Mouse (Mus musculus): Measurements from ENCODE around the gene Ttll13.

Ttll13 gene

DNA sequence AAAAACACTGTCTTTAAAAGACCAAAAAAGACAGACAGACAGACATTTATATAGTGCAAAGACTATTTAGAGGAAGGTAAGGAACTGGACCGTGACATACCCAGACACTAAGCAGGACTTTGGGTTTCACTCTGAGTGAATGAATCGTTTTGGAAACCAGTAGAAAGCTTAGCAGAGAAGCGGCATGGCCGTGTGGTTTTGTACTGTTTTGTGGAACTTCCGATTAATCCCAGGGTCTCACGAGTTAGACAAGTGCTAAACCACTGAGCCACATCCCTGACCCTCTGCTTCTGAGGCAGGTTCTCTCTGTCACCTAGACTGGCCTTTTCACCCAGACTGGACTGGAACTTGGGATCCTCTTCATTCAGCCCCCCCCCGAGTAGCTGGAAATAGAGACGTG is 31.7 kb upstream of the Ttll13 start:
- DNase-seq (ENCODE audit: low spot score) = no peak

DNA sequence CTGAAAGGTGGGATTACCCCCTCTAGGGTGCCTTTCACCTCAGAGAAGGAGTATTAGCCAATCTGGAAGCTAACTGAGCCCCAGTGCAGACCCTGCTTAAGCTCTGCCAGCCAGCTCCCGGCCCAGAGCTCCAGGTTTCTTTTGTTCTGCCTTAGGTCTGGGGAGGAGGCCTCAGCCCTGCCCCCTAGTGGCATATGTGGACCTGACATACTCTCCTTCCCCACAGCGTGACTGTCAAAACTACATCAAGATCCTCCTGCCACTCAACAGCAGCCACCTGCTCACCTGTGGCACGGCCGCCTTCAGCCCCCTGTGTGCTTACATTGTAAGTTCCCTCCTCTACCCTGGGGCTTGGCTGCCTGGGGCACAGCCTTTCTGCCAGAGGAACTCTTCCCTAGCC is 30.8 kb upstream of the Ttll13 start:
- no peak for DNase-seq (ENCODE audit: low spot score)

DNA sequence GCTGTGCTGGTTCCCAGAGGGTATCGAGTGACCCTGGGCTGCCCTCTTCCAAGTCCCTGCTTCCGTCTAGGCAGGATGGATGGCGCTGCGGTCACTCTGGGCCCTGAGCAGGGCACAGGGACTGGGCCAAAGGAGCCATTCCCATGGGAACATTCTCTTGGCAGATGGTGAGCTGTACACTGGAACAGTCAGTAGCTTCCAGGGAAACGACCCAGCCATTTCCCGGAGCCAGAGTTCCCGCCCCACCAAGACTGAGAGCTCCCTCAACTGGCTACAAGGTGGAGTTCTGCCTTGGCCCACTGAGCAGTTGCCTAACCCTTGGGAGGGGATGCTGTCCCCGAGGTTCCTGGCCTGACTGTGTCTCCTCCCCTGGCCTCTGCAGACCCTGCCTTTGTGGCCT is 29.6 kb upstream of the Ttll13 start:
- no peak for DNase-seq (ENCODE audit: low spot score)

DNA sequence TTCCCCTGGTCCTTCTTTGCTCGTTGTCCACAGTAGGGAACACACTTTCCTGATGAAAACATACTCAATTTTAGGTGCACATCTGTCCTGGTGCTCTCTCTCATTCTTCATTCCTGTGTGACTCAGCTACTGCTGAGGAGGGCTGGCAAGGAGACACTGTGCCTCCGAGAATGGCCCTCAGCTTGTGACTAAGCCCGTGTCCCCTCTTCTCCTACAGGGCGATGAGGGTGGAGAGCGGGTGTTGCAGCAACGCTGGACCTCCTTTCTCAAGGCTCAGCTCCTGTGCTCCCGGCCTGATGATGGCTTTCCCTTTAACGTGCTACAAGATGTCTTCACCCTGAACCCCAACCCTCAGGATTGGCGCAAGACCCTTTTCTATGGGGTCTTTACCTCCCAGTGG is 27.5 kb upstream of the Ttll13 start:
- DNase-seq (ENCODE audit: low spot score) = no peak

DNA sequence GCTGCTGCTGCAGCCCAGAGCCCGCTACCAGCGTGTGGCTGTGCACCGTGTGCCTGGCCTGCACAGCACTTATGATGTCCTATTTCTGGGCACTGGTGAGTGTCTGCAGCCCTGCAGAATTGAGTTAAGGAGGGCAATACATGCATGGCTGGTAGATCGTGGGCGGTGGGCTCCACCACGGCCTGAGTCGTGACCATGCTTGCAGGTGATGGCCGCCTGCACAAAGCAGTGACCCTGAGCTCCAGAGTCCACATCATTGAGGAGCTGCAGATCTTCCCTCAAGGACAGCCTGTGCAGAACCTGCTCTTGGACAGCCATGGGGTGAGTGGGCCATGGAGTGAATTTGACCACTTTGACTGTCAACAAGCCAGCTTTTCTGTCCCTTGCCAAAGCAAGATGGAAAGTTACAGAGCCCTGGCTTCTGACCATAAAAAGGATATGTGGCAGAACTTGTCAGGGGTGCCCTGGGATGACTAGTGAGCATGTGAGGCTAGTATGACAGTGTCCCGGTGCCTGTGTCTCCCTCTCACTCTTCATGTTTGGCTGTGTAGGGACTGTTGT is 25.9 kb upstream of the Ttll13 start:
- DNase-seq (ENCODE audit: low spot score) = no peak

DNA sequence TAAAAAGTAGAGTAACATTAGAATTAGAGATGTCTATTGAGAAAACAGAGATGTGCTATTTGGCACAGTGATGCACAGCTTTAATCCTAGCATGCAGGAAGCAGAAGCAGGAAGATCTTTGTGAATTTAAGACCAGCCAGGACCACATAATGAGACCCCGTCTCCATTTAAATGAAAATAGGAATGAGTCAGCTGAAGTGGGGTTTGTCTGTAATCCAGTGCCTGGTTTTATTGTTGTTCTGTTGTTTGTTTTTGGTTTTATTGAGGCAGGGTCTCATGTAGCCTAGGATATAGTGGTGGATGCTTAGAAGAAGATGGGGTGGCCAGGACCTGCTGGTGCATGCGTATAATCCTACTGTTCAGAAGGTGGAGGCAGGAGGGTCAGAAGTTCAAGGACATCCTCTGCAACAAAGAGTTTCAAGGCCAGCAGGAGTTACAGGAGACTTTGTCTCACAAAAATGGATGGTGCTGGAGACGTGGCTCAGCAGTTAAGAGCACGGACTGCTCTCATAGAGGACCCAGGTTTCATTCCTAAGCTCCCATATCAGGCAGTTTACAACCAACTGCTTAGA is 24.9 kb upstream of the Ttll13 start:
- no peak for DNase-seq (ENCODE audit: low spot score)

DNA sequence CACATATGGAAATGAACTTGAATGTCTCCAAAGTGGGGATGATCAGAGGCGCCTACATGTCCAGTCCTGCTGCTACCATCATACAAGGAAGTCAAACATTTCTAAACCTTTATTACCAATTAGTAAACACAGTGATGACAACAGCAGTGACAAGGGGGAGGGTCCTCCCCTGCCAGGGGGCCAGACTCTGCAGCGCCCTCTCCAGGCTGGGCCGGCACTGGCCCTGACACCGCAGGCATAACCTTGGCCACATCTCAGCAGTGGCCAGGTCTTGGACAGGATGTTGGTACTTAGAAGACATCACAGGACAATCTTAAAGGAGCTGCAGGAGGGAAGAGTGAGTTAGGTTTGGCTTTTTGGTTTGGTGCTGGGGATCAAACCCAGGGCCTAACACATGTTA is 19.1 kb upstream of the Ttll13 start:
- DNase-seq (ENCODE audit: low spot score) = no peak

DNA sequence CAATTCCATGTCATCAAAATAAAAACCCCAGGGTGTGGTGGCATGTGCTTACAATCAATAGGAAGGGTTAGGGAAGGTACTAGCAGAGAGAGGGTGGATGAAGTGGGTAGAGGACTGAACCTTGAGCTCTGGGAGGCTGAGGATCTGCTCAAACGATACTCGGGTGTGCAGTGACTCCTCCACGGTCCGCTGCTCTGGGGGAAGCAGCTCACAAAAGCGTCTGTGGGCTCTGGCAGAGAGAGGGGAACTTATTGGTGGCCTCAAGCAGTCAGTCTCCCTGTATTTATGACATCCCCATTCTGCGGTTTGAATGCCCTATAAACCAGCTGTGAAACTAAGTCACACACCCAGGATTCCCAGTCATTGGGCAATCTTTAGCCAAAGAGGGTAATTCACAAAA is 16.0 kb upstream of the Ttll13 start:
- no peak for DNase-seq (ENCODE audit: low spot score)

DNA sequence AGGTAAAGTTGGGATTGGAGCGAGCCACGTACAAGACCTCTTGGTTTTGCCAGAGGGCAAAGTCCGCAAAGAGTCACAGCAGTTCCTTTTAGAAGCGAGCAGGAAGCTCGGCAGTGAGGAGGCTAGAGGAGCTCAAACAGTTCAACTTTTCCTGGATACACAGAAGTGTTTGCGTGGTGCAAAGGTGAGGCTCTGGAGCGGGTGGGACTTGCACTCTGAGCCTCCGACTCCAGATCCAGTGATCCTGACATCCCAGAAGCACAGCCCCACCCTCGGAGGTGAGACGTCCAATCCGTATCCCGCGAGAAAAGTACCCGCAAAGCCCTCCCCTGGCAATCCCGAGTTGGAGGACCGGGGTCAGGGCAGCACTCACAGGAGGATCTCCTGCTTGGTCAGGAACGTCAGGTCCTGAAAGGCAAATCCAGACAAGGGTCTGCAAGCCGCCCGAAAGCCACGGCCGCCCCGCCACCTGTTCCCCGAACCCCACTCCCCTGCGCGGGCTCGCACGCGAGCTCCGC is 14.1 kb upstream of the Ttll13 start:
- DNase-seq (ENCODE audit: low spot score) = no peak

DNA sequence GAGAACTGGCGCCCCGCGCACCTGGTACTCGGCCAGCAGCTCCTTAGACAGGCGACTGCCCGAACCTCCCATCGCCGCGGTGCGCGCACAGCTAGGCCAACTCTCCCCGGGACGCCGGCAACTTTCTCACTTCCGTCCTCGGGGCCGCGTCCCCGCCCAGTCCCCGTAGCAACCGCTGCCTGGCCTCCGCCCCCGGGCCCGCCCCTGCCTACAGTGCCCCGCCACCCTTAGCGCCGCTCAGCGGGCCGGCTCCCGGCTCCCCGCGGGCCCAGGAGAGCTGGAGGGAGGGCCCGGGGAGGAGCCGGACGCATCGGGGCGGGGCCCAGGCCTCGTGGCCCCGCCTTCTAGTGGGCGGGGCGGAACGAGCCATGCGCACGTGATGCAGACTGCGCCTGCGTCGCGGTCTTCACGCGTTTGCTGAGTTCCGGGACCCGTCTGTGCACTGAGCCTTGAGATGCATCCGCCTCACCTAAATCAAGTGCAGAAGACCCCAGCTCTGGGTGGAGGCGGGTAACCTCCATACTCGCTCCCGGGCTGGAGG is 13.6 kb upstream of the Ttll13 start, which contains the start of the genes Cib1 and Gdpgp1:
Gene Cib1, minus strand, starts transcription at position 325 of the 541 bp plus-strand sequence.
Gene Gdpgp1, plus strand, starts transcription at position 377 of the 541 bp plus-strand sequence.
- DNase-seq (ENCODE audit: low spot score) = peak; percentile 80

DNA sequence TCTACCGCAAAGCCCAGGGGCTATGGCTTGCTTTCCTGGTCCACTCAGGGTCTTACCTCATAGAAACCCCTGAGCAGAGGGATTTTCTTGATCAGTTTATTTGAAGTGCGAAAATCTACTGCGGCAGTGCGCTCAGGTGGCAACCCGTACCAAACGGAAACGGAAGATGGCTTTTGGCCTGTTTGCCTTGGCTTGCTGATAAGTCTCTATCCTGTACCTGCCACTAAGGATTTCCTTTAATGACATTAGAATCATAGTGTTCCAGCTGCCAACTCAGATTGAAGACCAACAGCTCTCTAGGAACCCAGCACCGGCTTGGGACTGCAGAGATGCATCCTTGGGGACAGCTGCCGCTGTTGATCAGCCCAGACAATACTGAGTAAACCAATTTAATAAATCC is 12.4 kb upstream of the Ttll13 start:
- DNase-seq (ENCODE audit: low spot score) = no peak

DNA sequence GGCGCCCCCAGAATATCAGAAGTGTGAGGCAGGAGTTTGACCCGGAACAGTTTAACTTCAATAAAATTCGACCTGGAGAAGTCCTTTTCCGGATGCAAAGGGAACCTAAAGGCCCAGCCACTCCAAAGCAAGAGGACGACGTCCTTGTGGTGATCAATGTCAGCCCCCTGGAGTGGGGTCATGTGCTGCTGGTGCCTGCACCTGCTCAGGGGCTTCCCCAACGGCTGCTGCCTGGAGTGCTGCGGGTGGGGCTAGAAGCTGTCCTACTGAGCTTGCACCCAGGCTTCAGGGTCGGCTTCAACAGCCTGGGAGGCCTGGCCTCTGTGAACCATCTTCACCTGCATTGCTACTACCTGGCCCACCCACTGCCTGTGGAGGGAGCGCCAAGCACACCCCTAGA is 7.6 kb upstream of the Ttll13 start:
- DNase-seq (ENCODE audit: low spot score) = no peak

DNA sequence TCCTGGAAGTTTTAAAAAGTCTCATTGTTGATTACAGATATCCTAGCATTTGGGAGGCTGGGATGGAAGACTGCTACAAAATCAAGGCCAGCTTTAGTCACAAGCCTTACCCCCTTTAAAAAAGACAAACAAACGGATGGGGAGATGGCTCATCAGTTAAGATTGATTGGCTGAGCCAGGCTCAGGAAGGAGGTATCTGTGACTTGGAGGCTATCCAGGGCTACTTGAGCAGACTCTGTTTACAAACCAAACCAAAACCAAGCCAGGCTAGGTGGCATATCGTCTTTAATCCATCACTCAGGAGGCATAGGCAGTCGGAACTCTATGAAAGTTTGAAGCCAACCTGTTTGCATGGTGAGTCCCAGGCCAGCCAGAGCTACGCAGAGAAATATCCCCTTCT is 4.5 kb upstream of the Ttll13 start:
- no peak for DNase-seq (ENCODE audit: low spot score)

DNA sequence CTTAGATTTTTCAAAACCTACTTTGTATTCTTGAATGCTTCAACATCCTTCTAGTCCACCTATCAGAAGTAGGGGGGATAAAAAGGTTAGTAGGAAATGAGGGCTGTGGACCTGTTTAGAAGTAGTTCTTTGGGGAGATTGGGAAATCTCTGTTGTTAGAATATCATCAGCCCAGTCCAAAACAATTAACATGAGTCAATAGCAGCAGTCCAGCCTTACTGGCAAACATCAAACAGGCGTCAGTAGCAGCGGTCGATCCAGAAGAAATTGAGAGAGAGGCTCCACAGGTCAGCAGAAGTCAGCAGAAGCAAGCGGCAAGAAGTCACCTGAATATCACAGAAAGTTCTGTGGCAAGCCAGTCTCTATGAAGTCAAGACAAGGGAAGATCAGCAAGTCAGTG is 1.3 kb upstream of the Ttll13 start:
- DNase-seq (ENCODE audit: low spot score) = no peak

DNA sequence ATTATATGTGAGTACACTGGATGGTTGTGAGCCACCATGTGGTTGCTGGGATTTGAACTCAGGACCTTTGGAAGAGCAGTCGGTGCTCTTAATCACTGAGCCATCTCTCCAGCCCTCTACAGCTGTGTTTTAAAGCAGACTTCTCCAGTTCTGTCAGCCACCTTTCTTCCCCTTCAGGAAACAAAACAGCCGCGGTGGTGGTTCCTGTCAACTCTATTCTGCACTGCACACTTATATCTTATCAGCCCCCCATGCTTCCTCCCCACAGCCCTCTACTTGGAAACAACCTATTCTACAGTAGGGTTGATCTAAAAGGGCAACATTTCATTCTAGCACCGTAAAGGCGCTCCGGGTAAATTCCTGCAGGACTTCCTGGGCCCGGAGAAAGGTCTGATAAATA is 683 bp downstream of the Ttll13 start:
- no peak for DNase-seq (ENCODE audit: low spot score)

DNA sequence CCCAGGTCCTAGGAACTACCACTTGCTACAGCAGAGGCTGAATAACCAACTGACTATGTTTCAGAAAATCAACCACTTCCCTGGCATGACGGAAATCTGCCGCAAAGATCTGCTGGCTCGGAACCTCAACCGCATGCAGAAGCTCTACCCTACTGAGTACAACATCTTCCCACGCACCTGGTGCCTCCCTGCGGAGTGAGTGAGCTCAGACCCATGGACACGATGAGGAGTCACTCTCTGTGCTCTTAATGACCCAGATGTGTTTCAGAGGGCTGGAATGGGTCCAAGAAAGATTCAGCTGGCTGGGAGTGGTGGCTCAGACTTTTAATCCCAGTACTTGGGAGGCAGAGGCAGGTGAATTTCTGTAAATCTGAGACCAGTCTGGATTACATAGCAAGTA is 6.3 kb downstream of the Ttll13 start:
- DNase-seq (ENCODE audit: low spot score) = no peak

DNA sequence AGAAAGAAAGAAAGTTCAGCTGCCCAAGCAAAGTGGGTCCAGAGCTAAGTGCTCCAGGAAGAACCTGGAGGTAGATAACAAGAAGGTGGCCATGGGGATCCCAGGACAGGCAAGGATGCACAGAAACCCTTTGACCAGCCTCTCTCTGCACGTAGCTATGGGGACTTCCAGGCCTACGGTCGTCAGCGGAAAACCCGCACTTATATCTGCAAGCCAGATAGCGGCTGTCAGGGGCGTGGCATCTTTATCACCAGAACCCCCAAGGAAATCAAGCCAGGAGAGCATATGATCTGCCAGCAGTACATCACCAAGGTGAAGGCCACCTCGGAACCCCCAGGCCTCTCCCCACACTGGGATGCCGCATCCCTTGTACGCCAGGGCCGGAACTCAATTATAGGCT is 6.7 kb downstream of the Ttll13 start:
- no peak for DNase-seq (ENCODE audit: low spot score)

DNA sequence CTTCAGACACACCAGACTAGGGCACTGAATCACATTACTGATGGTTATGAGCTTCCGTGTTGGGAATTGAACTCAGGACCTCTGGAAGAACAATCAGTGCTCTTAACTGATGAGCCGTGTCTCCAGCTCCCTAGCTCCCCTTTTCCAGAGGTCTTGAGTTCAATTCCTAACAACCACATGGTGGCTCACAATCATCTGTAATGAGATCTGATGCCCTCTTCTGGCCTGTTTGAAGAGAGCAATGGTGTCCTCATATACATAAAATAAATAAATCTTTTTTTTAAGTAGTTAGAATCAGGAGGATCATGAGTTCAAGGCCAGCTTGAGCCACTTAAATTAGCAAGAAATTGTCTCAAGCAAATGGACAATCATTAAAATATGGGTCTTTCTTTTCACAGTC is 9.8 kb downstream of the Ttll13 start:
- DNase-seq (ENCODE audit: low spot score) = no peak

DNA sequence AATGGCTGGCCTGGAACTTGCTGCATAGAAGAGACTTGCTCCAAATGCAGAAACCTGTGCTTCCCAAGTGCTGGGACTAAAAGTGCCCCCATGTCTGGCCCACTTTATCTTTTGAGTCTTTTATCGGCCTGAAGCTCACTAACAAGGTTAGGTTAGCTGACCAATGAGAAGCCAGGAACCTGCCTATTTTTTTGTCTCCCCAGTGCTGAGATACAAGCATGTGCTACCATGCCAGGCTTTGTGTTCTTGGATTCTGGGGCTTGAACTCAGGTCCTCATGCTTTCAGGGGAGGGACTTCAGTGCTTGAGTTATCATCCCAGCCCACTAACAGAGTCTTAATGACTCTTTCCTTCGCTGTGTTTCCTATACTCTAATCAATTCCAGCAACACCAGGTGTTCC is 11.5 kb downstream of the Ttll13 start:
- no peak for DNase-seq (ENCODE audit: low spot score)

DNA sequence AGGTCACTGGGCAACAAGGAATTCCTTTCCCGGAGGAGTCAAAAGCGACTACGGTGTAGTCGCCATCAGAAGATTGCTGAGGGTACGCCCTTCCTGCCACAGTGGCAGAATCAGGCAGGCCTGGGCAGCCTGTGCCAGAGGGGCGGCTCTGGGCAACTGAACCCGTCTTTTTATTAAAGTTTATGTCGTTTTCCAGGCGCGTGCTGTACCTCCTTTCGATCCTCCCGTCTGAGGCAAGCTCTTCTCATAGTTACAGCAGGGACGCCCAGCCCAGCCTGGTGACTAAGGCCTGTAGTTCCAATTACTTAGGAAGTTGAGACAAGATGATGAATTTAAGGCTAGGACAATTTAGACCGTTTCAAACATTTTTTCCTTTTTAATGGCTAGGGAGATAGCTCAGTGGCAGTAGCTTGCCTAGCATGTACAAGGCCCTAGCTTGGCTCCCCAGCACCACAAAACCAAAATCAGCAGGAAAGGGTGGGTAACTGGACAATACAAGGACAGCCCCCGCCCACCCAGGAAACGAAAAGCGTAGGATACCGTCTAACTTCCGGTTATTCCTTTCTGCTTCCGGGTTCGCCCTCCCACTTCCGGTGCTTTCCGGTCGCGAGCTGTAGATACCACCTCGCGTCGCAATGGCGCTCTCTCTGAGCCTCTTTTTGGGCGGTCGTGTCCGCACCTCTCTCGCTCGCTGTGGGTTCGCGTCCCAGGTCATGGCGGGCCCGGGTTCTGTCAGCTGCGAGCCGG is 14.6 kb downstream of the Ttll13 start, which contains the start of gene Ngrn:
Gene Ngrn, plus strand, starts transcription at position 591 of the 747 bp plus-strand sequence.
- peak; percentile 25 for DNase-seq (ENCODE audit: low spot score)

DNA sequence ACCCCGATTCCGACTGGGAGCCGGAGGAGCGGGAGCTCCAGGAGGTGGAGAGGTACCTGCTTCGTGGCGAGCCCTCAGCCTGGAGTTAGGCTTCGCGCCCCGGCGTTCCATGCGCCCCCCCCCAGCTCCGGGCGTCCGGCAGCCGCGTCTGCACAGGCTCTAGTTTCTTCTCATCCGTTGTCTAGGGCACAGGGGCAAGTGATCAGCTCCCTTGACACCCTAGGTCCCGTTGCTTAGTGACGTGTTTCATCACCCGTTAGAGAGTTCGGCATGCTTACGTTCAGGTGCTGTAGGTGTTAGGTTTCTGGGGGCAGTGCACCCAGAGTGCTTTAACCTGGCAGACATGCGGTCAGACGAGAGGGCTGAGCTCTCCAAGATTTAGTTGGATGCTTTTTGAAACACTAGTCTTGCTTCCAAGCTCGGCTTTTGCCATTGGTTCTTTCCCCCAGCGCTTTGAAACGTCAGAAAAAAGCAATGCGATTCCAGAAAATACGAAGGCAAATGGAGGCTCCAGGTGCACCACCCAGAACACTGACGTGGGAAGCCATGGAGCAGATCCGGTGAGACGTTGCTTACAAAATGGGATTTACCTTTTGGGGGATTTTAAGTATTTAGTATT is 15.3 kb downstream of the Ttll13 start:
- no peak for DNase-seq (ENCODE audit: low spot score)

DNA sequence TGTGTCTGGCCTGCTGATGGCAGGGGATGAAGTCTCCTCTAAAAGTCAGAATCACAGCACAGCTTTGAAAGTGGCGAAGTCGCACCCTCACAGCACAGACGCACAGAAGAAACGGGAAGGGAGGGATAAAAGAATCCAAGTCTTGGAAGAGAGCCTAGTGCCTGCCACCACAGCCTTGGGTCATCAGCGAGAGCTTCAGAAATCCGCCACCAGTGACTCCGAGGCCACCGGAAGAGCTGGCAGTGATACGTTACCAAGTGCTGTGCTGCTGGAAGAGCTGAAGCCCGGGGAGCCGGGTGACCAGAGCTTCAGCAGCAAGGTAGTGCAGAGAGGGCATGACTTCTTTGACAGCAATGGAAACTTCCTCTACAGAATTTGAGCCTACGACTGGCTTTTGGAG is 18.4 kb downstream of the Ttll13 start:
- no peak for DNase-seq (ENCODE audit: low spot score)

DNA sequence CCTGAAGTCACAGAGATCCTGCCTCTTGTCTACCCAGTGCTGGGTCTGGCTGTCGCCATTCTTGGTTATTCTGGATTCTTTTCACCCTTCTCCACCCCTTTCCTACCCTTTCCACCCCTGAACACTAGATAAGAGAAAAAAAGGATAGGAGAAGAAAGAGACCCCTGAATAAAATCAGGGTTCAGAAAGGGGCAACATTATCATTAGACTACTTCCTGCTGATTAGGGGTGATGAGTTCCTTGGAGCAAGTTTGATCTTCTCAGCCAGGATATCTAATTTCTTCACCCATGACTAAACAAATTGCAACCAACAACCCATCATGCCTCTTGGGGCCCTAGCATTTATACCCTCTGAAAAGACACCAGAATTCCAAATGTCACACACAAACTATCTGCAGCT is 21.6 kb downstream of the Ttll13 start:
- DNase-seq (ENCODE audit: low spot score) = no peak
